Mouse (Mus musculus) heart, embryonic 12.5 days (tissue): ENCODE results near the gene 3110021N24Rik. TPM values are rescaled to one million over a fixed set of nuclear protein-coding genes. Genes with fewer than 3 reads are reported as not detected.

Experiments
- ATAC-seq: fragments of 200-750 bp; cut with Nextera tagmentation; 2 replicates; pipeline ENCODE4 v1.8.0; 2017; ENCODE audit warnings: moderate TSS enrichment, moderate library complexity; ENCODE audit not compliant: insufficient number of reproducible peaks, low FRiP score
- H3K27ac ChIP-seq: fragments of 300-500 bp; sonication (generic); 2 replicates; pipeline ENCODE4 v1.5.1; 2016; ENCODE audit warnings: mild to moderate bottlenecking, moderate library complexity; ENCODE audit not compliant: poor library complexity, severe bottlenecking
- H3K27me3 ChIP-seq: fragments of 300-500 bp; sonication (generic); replicated peaks from 2 replicates; pipeline ENCODE4 v1.6.1; 2016; ENCODE audit warnings: mild to moderate bottlenecking, moderate library complexity
- H3K36me3 ChIP-seq: fragments of 300-500 bp; sonication (generic); 2 replicates; pipeline ENCODE4 v1.6.1; 2016; ENCODE audit warnings: mild to moderate bottlenecking, moderate library complexity
- H3K4me1 ChIP-seq: fragments of 300-500 bp; sonication (generic); replicated peaks from 2 replicates; pipeline ENCODE4 v1.6.1; 2016; ENCODE audit warnings: mild to moderate bottlenecking
- H3K4me2 ChIP-seq: fragments of 300-500 bp; sonication (generic); 2 replicates; pipeline ENCODE4 v1.6.1; 2016; ENCODE audit warnings: mild to moderate bottlenecking, moderate library complexity
- H3K4me3 ChIP-seq: fragments of 300-500 bp; sonication (generic); 2 replicates; pipeline ENCODE4 v1.5.1; 2016; ENCODE audit warnings: mild to moderate bottlenecking
- H3K9ac ChIP-seq: fragments of 300-500 bp; sonication (generic); 2 replicates; pipeline ENCODE4 v1.6.1; 2016; ENCODE audit warnings: mild to moderate bottlenecking, moderate library complexity
- H3K9me3 ChIP-seq: fragments of 300-500 bp; sonication (generic); replicated peaks from 2 replicates; pipeline ENCODE4 v1.6.1; 2016; ENCODE audit warnings: mild to moderate bottlenecking, moderate library complexity
- WGBS: fragments of 180-500 bp; shearing (Covaris S2); methylation state at CpG from one replicate; pipeline ENCODE4 v1.1.7; 2016; 5-methylcytosine and 5-hydroxymethylcytosine counted together
- polyA plus RNA-seq: library from polyadenylated mRNA; unstranded; fragments of >200 nt; fragmentation: Nextera tagmentation; extraction: Ambion mirVana; gene quantifications from 2 replicates; pipeline ENCODE4 v1.2.1, GENCODE M21; 2016

3110021N24Rik gene
- polyA plus RNA-seq, 1 experiment from 2014 or later, result 1.1 TPM

GRCm38 (mm10) chr4:108793941-108794340 lies 74.5 kb downstream of the 3110021N24Rik start:
- H3K4me3 ChIP-seq, result no peak overlapping the region
- no peaks in the 10 kb centered on the region for H3K9me3 ChIP-seq
- H3K4me1 ChIP-seq, result peaks cover 10% of the 10 kb centered on the region
- WGBS, result 25% methylated on average over 1 of the region's 1 CpGs
- ATAC-seq, result 0 out of 2 replicates have a peak, but pooled peaks have one; percentile 15
- no peak overlapping the region for H3K27ac ChIP-seq
- H3K27me3 ChIP-seq, result no peaks in the 10 kb centered on the region
- H3K4me2 ChIP-seq, result no peak overlapping the region
- no peaks in the 10 kb centered on the region for H3K36me3 ChIP-seq
- H3K9ac ChIP-seq, result no peak overlapping the region

GRCm38 (mm10) chr4:108796701-108797100 lies 77.3 kb downstream of the 3110021N24Rik start:
- 37% methylated on average over 4 of the region's 4 CpGs for WGBS
- no peaks in the 10 kb centered on the region for H3K27me3 ChIP-seq
- H3K4me1 ChIP-seq, result peaks cover 15% of the 10 kb centered on the region
- H3K9me3 ChIP-seq, result no peaks in the 10 kb centered on the region
- H3K27ac ChIP-seq, result no peak overlapping the region
- H3K36me3 ChIP-seq, result no peaks in the 10 kb centered on the region
- ATAC-seq, result no peak
- H3K4me2 ChIP-seq, result no peak overlapping the region
- H3K4me3 ChIP-seq, result no peak overlapping the region
- no peak overlapping the region for H3K9ac ChIP-seq

GRCm38 (mm10) chr4:108798083-108798830 lies 78.8 kb downstream of the 3110021N24Rik start:
- H3K4me3 ChIP-seq, result no peak overlapping the region
- no peak overlapping the region for H3K27ac ChIP-seq
- no peak overlapping the region for H3K4me2 ChIP-seq
- 48% methylated on average over 2 of the region's 2 CpGs for WGBS
- H3K4me1 ChIP-seq, result peaks cover 15% of the 10 kb centered on the region
- H3K9ac ChIP-seq, result no peak overlapping the region
- no peaks in the 10 kb centered on the region for H3K36me3 ChIP-seq
- no peaks in the 10 kb centered on the region for H3K27me3 ChIP-seq
- no peak for ATAC-seq
- H3K9me3 ChIP-seq, result no peaks in the 10 kb centered on the region

- Histone ChIP-seq H3K36me3 (no peaks in the 10 kb centered on the region), H3K4me2 (no peak overlapping the region), H3K4me1 (peaks cover 5% of the 10 kb centered on the region; the same call in 1 of the 2 replicates), H3K4me3 (no peak overlapping the region), H3K9ac (no peak overlapping the region), H3K9me3 (no peaks in the 10 kb centered on the region), H3K27ac (no peak overlapping the region), H3K27me3 (no peaks in the 10 kb centered on the region)
- 79% methylated on average over 2 of the region's 2 CpGs for WGBS
- ATAC-seq, result no peak
These were observed 84.1 kb downstream of the 3110021N24Rik start for GRCm38 (mm10) chr4:108803535-108803934.

GRCm38 (mm10) chr4:108811142-108811541 lies 91.7 kb downstream of the 3110021N24Rik start:
- no peaks in the 10 kb centered on the region for H3K9me3 ChIP-seq
- ATAC-seq, result no peak
- peaks cover 14% of the 10 kb centered on the region for H3K36me3 ChIP-seq
- H3K27ac ChIP-seq, result no peak overlapping the region
- no peak overlapping the region for H3K4me3 ChIP-seq
- H3K4me1 ChIP-seq, result no peaks in the 10 kb centered on the region
- no peak overlapping the region for H3K4me2 ChIP-seq
- H3K27me3 ChIP-seq, result no peaks in the 10 kb centered on the region
- 64% methylated on average over 4 of the region's 4 CpGs for WGBS
- H3K9ac ChIP-seq, result no peak overlapping the region

- no peak overlapping the region for H3K27ac ChIP-seq
- ATAC-seq, result no peak
- WGBS, result 77% methylated on average over 6 of the region's 6 CpGs
These were observed 92.1 kb downstream of the 3110021N24Rik start for GRCm38 (mm10) chr4:108811550-108811949.

GRCm38 (mm10) chr4:108825677-108826076 lies 106.2 kb downstream of the 3110021N24Rik start:
- no peak overlapping the region for H3K4me2 ChIP-seq
- H3K4me1 ChIP-seq, result no peaks in the 10 kb centered on the region
- no peaks in the 10 kb centered on the region for H3K27me3 ChIP-seq
- H3K9me3 ChIP-seq, result no peaks in the 10 kb centered on the region
- no peak for ATAC-seq
- H3K4me3 ChIP-seq, result no peak overlapping the region
- 91% methylated on average over 3 of the region's 3 CpGs for WGBS
- H3K9ac ChIP-seq, result no peak overlapping the region
- peaks cover 71% of the 10 kb centered on the region for H3K36me3 ChIP-seq
- H3K27ac ChIP-seq, result no peak overlapping the region

More at GRCm38 (mm10) chr4:108811550-108811949, 92.1 kb downstream of the 3110021N24Rik start:
- peaks cover 14% of the 10 kb centered on the region for H3K36me3 ChIP-seq
- no peak overlapping the region for H3K9ac ChIP-seq
- H3K27me3 ChIP-seq, result no peaks in the 10 kb centered on the region
- H3K4me1 ChIP-seq, result no peaks in the 10 kb centered on the region
- H3K4me2 ChIP-seq, result no peak overlapping the region
- no peaks in the 10 kb centered on the region for H3K9me3 ChIP-seq
- no peak overlapping the region for H3K4me3 ChIP-seq

GRCm38 (mm10) chr4:108826096-108826495 lies 106.6 kb downstream of the 3110021N24Rik start:
- 80% methylated on average over 1 of the region's 1 CpGs for WGBS
- no peaks in the 10 kb centered on the region for H3K27me3 ChIP-seq
- peaks cover 67% of the 10 kb centered on the region for H3K36me3 ChIP-seq
- no peak overlapping the region for H3K4me3 ChIP-seq
- H3K9ac ChIP-seq, result no peak overlapping the region
- H3K9me3 ChIP-seq, result no peaks in the 10 kb centered on the region
- H3K4me2 ChIP-seq, result no peak overlapping the region
- H3K4me1 ChIP-seq, result no peaks in the 10 kb centered on the region
- ATAC-seq, result no peak
- H3K27ac ChIP-seq, result no peak overlapping the region

GRCm38 (mm10) chr4:108826643-108827042 lies 107.2 kb downstream of the 3110021N24Rik start:
- Histone ChIP-seq H3K27ac (no peak overlapping the region), H3K36me3 (peaks cover 67% of the 10 kb centered on the region), H3K4me2 (no peak overlapping the region), H3K9me3 (no peaks in the 10 kb centered on the region), H3K4me3 (no peak overlapping the region), H3K9ac (no peak overlapping the region), H3K27me3 (no peaks in the 10 kb centered on the region), H3K4me1 (peaks cover under 1% of the 10 kb centered on the region)
- 89% methylated on average over 2 of the region's 2 CpGs for WGBS
- ATAC-seq, result no peak

- peaks cover 10% of the 10 kb centered on the region for H3K4me1 ChIP-seq
- H3K9ac ChIP-seq, result no peak overlapping the region
- WGBS, result 91% methylated on average over 1 of the region's 1 CpGs
- peaks cover 35% of the 10 kb centered on the region for H3K36me3 ChIP-seq
- no peak overlapping the region for H3K4me2 ChIP-seq
- ATAC-seq, result no peak
- peak overlapping the region; percentile 54; the same call in 1 of the 2 replicates for H3K27ac ChIP-seq
- H3K4me3 ChIP-seq, result no peak overlapping the region
- H3K9me3 ChIP-seq, result no peaks in the 10 kb centered on the region
- no peaks in the 10 kb centered on the region for H3K27me3 ChIP-seq
These were observed 111.2 kb downstream of the 3110021N24Rik start for GRCm38 (mm10) chr4:108830698-108831097.
